9 mouse cellular contexts compared by ENCODE assay signal in the genomic region with DNA sequence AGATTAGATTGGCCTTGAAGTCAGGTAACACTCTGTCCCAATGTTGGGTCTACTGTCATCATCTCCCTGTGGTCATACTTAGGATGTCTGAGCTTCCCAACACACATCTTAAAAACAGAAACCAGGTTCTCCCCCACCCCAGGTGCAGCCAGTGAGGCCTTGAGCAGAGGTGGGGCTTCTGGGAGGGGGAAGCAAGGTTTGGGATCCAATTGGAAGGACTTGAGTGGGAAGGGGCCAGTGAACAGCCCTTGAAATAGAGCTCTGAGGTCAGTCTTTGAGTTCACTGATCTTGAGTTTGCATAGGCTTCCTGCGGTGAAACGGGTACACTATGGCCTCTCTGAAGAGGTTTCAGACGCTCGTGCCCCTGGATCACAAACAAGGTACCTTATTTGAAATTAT. TPM values are rescaled to one million over a fixed set of nuclear protein-coding genes. Genes with fewer than 3 reads are reported as not detected.
DNase-seq lines count a peak whose midpoint lies in the region; ATAC-seq and TF ChIP-seq lines count a peak whose summit lies in the region.
"Had no signal": no experiment of that assay in that cellular context is flagged by ENCODE, and none has a peak within 500 bp of the region (broad histone marks: within the 10 kb centered on the region; RNA-seq: fewer than 3 reads in every experiment).

A gene (plus strand): TSS at position 290 of the 400 bp plus-strand sequence.

- 87% methylated on average over 4 of the region's 4 CpGs for WGBS in lung, embryonic 16.5 days
- 97% methylated on average over 4 of the region's 4 CpGs for WGBS in forebrain, embryonic 14.5 days
- WGBS in limb, embryonic 12.5 days = 94% methylated on average over 4 of the region's 4 CpGs
- WGBS in olfactory bulb, adult 2 months = 96% methylated on average over 4 of the region's 4 CpGs

- H3K9me3 ChIP-seq in lung, embryonic 16.5 days (ENCODE audit: control insufficient read depth, low read length) = no peaks in the 10 kb centered on the region
- no peaks in the 10 kb centered on the region for H3K9me3 ChIP-seq in forebrain, embryonic 14.5 days (replicated peaks; ENCODE audit: control insufficient read depth, low read length)
- no peaks in the 10 kb centered on the region for H3K9me3 ChIP-seq in limb, embryonic 12.5 days

- peaks cover 5% of the 10 kb centered on the region for H3K4me1 ChIP-seq in lung, embryonic 16.5 days (replicated peaks; ENCODE audit: control insufficient read depth, insufficient read depth, low read length)
- no peaks in the 10 kb centered on the region for H3K4me1 ChIP-seq in forebrain, embryonic 14.5 days (ENCODE audit: control insufficient read depth, insufficient read depth, low read length)
- H3K4me1 ChIP-seq in limb, embryonic 12.5 days (replicated peaks) = peaks cover 10% of the 10 kb centered on the region
- peaks cover 8% of the 10 kb centered on the region for H3K4me1 ChIP-seq in olfactory bulb, adult 2 months (ENCODE audit: control insufficient read depth, insufficient read depth, low read length)

- H3K36me3 ChIP-seq in lung, embryonic 16.5 days (ENCODE audit: control insufficient read depth, insufficient read depth, low read length) = no peaks in the 10 kb centered on the region
- no peaks in the 10 kb centered on the region for H3K36me3 ChIP-seq in forebrain, embryonic 14.5 days (ENCODE audit: control insufficient read depth, insufficient read depth, low read length)
- H3K36me3 ChIP-seq in limb, embryonic 12.5 days = no peaks in the 10 kb centered on the region

- no peak within 1 kb of the TSS for H3K27ac ChIP-seq in lung, embryonic 16.5 days (ENCODE audit: low read length)
- H3K27ac ChIP-seq in forebrain, embryonic 14.5 days (ENCODE audit: low read depth, low read length) = no peak within 1 kb of the TSS
- H3K27ac ChIP-seq in limb, embryonic 12.5 days = no peak within 1 kb of the TSS
- no peak within 1 kb of the TSS for H3K27ac ChIP-seq in olfactory bulb, adult 2 months (ENCODE audit: insufficient read depth, low read depth, low read length)

- no peak for TF ChIP-seq CTCF in olfactory bulb, adult 2 months (IDR thresholded peaks at IDR 0.05; ENCODE audit: insufficient read depth, low read depth, low read length)

- peak within 1 kb of the TSS; percentile 67 for H3K9ac ChIP-seq in lung, embryonic 16.5 days (ENCODE audit: low read length)
- peak within 1 kb of the TSS; percentile 56 for H3K9ac ChIP-seq in forebrain, embryonic 14.5 days (ENCODE audit: low read length)
- peak within 1 kb of the TSS; percentile 66 for H3K9ac ChIP-seq in limb, embryonic 12.5 days (replicated peaks)

- H3K27me3 ChIP-seq in lung, embryonic 16.5 days (ENCODE audit: control insufficient read depth, insufficient read depth, low read depth, low read length) = peaks cover 20% of the 10 kb centered on the region
- H3K27me3 ChIP-seq in forebrain, embryonic 14.5 days (replicated peaks; ENCODE audit: control insufficient read depth, insufficient read depth, low read length) = peaks cover 28% of the 10 kb centered on the region
- peaks cover 52% of the 10 kb centered on the region for H3K27me3 ChIP-seq in limb, embryonic 12.5 days

- H3K4me2 ChIP-seq in lung, embryonic 16.5 days (ENCODE audit: low read depth, low read length) = peak within 1 kb of the TSS; percentile 94
- H3K4me2 ChIP-seq in forebrain, embryonic 14.5 days (ENCODE audit: low read length) = peak within 1 kb of the TSS; percentile 65
- H3K4me2 ChIP-seq in limb, embryonic 12.5 days = peak within 1 kb of the TSS; percentile 90

- TF ChIP-seq POLR2A in olfactory bulb, adult 2 months (IDR thresholded peaks at IDR 0.05; ENCODE audit: insufficient read depth, low read depth, low read length) = no peak

- DNase-seq in lung, postnatal 4 days = no peak
- no peak for DNase-seq in forebrain, embryonic 14.5 days (ENCODE audit: low spot score)
- DNase-seq in thymus, adult 18-20 months = no peak
- no peak for DNase-seq in gastrocnemius, postnatal 4 days (ENCODE audit: low spot score in 2 of 2)
- no peak for DNase-seq in layer of hippocampus, postnatal 10 days (ENCODE audit: low spot score in 2 of 2)
- DNase-seq: left cerebral cortex, postnatal 4 days had no signal

- H3K4me3 ChIP-seq in lung, embryonic 16.5 days (ENCODE audit: low read length) = peak within 1 kb of the TSS; percentile 49
- peak within 1 kb of the TSS; percentile 32 for H3K4me3 ChIP-seq in forebrain, embryonic 14.5 days (ENCODE audit: low read depth, low read length)
- peak within 1 kb of the TSS; percentile 49 for H3K4me3 ChIP-seq in limb, embryonic 12.5 days (replicated peaks)
- peak within 1 kb of the TSS; percentile 28 for H3K4me3 ChIP-seq in olfactory bulb, adult 2 months (ENCODE audit: insufficient read depth, low read depth, low read length)

- no peak for ATAC-seq in lung, embryonic 16.5 days (ENCODE audit: low read depth)
- no peak for ATAC-seq in forebrain, embryonic 14.5 days
- ATAC-seq in limb, embryonic 12.5 days (ENCODE audit: insufficient number of reproducible peaks, insufficient read depth, low FRiP score, low TSS enrichment, low read depth) = no peak

RNA-seq across cellular contexts. Expression of the gene that starts here (rescaled TPM):
- not detected in 2 replicates for polyA plus RNA-seq in lung, embryonic 16.5 days (2015; fragmentation: Nextera tagmentation; extraction: Ambion mirVana)
- not detected in 2 replicates for polyA plus RNA-seq in forebrain, embryonic 14.5 days (2014; fragmentation: Nextera tagmentation; extraction: Ambion mirVana)
- not detected in 2 replicates for polyA plus RNA-seq in limb, embryonic 12.5 days (2016; fragmentation: Nextera tagmentation; extraction: Ambion mirVana)
- polyA plus RNA-seq in olfactory bulb, adult 2 months (2012; ENCODE audit: insufficient read depth, insufficient read length, low replicate concordance, missing spikeins) = not detected in 2 replicates
- total RNA-seq in gastrocnemius, postnatal 4 days (2021) = not detected
- total RNA-seq in layer of hippocampus, postnatal 10 days (2021) = not detected
- total RNA-seq: left cerebral cortex, postnatal 4 days had no signal
